Mouse (Mus musculus): ENCODE data around the gene Dgki. TPM values are rescaled to one million over a fixed set of nuclear protein-coding genes. Genes with fewer than 3 reads are reported as not detected.

Gene Dgki
- polyA plus RNA-seq, 1 experiment from 2014 or later = 0.88 TPM

DNA sequence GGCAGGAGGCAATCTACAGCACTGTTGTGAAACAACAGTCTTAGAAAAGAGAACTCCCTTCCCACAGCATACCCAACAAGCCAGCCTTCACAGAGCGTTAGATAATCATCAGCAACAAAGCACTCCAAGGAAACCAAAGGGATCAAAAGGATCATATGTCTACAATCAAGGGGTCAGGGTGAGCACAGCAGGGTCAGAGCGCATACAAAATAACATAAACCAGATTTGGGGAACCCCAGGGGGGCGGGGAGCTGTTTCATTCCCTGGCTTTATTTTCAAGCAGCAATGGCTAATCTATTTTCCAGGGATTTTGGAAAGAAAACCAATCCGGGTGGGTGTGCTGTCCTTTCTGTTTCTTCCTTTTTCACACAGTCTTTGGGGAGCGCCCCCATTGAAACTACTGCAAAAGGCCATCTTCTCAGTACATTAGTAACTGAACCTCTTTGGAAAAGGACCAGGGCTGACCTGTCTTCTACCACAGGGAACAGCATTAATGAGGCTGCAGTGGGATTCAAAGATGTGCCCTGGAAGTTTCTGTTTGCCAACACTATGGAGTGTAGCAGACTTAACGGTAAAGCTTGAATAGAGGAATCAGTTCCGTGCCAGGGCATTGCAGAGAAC, 419.2 kb downstream of the Dgki start:
- no peaks in the 10 kb centered on the region for H3K9me3 ChIP-seq (ENCODE audit: control insufficient read depth, low read length)
- H3K4me3 ChIP-seq (ENCODE audit: control insufficient read depth in 1 of 2, insufficient read depth in 1 of 2, low read depth in 1 of 2, low read length in 2 of 2) = no peak overlapping the region
- H3K36me3 ChIP-seq (ENCODE audit: control insufficient read depth, insufficient read depth, low read length) = no peaks in the 10 kb centered on the region
- H3K27ac ChIP-seq (replicated peaks in 1 of 2; ENCODE audit: control insufficient read depth in 1 of 2, insufficient read depth in 1 of 2, low read depth in 2 of 2, low read length in 2 of 2) = no peak overlapping the region
- no peak overlapping the region for H3K9ac ChIP-seq (ENCODE audit: low read length)
- no peaks in the 10 kb centered on the region for H3K27me3 ChIP-seq (ENCODE audit: control insufficient read depth, insufficient read depth, low read length)
- WGBS = 67% methylated on average over 7 of the region's 7 CpGs
- no peak overlapping the region for H3K4me2 ChIP-seq (ENCODE audit: low read length)
- peaks cover 3% of the 10 kb centered on the region in 2 experiments; a peak in 3 of 4 replicates for H3K4me1 ChIP-seq (ENCODE audit: control insufficient read depth in 2 of 2, insufficient read depth in 2 of 2, low read length in 2 of 2)
- no peak for ATAC-seq (ENCODE audit: insufficient number of reproducible peaks, insufficient read depth, low FRiP score, low read depth)

- Histone ChIP-seq H3K36me3 (ENCODE audit: control insufficient read depth, insufficient read depth, low read length) (no peaks in the 10 kb centered on the region), H3K27ac (replicated peaks in 1 of 2; ENCODE audit: control insufficient read depth in 1 of 2, insufficient read depth in 1 of 2, low read depth in 2 of 2, low read length in 2 of 2) (no peak overlapping the region), H3K9ac (ENCODE audit: low read length) (no peak overlapping the region), H3K4me1 (ENCODE audit: control insufficient read depth in 2 of 2, insufficient read depth in 2 of 2, low read length in 2 of 2) (peaks cover 3 to 4% of the 10 kb centered on the region in 2 experiments; a peak in 3 of 4 replicates), H3K27me3 (ENCODE audit: control insufficient read depth, insufficient read depth, low read length) (no peaks in the 10 kb centered on the region), H3K9me3 (ENCODE audit: control insufficient read depth, low read length) (no peaks in the 10 kb centered on the region), H3K4me3 (ENCODE audit: control insufficient read depth in 1 of 2, insufficient read depth in 1 of 2, low read depth in 1 of 2, low read length in 2 of 2) (no peak overlapping the region), H3K4me2 (ENCODE audit: low read length) (no peak overlapping the region)
- 70% methylated on average over 4 of the region's 4 CpGs for WGBS
- ATAC-seq (ENCODE audit: insufficient number of reproducible peaks, insufficient read depth, low FRiP score, low read depth) = no peak
Observed at GRCm38 (mm10) chr6:36877399-36877798, 422.6 kb downstream of the Dgki start.

GRCm38 (mm10) chr6:36876426-36876825, 423.6 kb downstream of the Dgki start:
- H3K4me3 ChIP-seq (ENCODE audit: control insufficient read depth in 1 of 2, insufficient read depth in 1 of 2, low read depth in 1 of 2, low read length in 2 of 2) = no peak overlapping the region

GRCm38 (mm10) chr6:36875926-36876325, 424.1 kb downstream of the Dgki start:
- peaks cover 3 to 4% of the 10 kb centered on the region in 2 experiments; a peak in 3 of 4 replicates for H3K4me1 ChIP-seq (ENCODE audit: control insufficient read depth in 2 of 2, insufficient read depth in 2 of 2, low read length in 2 of 2)
- H3K36me3 ChIP-seq (ENCODE audit: control insufficient read depth, insufficient read depth, low read length) = no peaks in the 10 kb centered on the region
- no peak overlapping the region for H3K4me2 ChIP-seq (ENCODE audit: low read length)
- H3K27me3 ChIP-seq (ENCODE audit: control insufficient read depth, insufficient read depth, low read length) = no peaks in the 10 kb centered on the region
- 38% methylated on average over 5 of the region's 5 CpGs for WGBS
- H3K9ac ChIP-seq (ENCODE audit: low read length) = no peak overlapping the region
- no peaks in the 10 kb centered on the region for H3K9me3 ChIP-seq (ENCODE audit: control insufficient read depth, low read length)
- ATAC-seq (ENCODE audit: insufficient number of reproducible peaks, insufficient read depth, low FRiP score, low read depth) = no peak
- H3K4me3 ChIP-seq (ENCODE audit: control insufficient read depth in 1 of 2, insufficient read depth in 1 of 2, low read depth in 1 of 2, low read length in 2 of 2) = no peak overlapping the region
- no peak overlapping the region for H3K27ac ChIP-seq (replicated peaks in 1 of 2; ENCODE audit: control insufficient read depth in 1 of 2, insufficient read depth in 1 of 2, low read depth in 2 of 2, low read length in 2 of 2)

More at GRCm38 (mm10) chr6:36876426-36876825, 423.6 kb downstream of the Dgki start:
- 65% methylated on average over 4 of the region's 4 CpGs for WGBS
- no peak overlapping the region for H3K27ac ChIP-seq (replicated peaks in 1 of 2; ENCODE audit: control insufficient read depth in 1 of 2, insufficient read depth in 1 of 2, low read depth in 2 of 2, low read length in 2 of 2)
- peaks cover 3 to 4% of the 10 kb centered on the region in 2 experiments; a peak in 3 of 4 replicates for H3K4me1 ChIP-seq (ENCODE audit: control insufficient read depth in 2 of 2, insufficient read depth in 2 of 2, low read length in 2 of 2)
- no peaks in the 10 kb centered on the region for H3K36me3 ChIP-seq (ENCODE audit: control insufficient read depth, insufficient read depth, low read length)
- ATAC-seq (ENCODE audit: insufficient number of reproducible peaks, insufficient read depth, low FRiP score, low read depth) = no peak
- no peak overlapping the region for H3K4me2 ChIP-seq (ENCODE audit: low read length)
- H3K9me3 ChIP-seq (ENCODE audit: control insufficient read depth, low read length) = no peaks in the 10 kb centered on the region
- no peak overlapping the region for H3K9ac ChIP-seq (ENCODE audit: low read length)
- no peaks in the 10 kb centered on the region for H3K27me3 ChIP-seq (ENCODE audit: control insufficient read depth, insufficient read depth, low read length)

GRCm38 (mm10) chr6:36872876-36873275, 427.1 kb downstream of the Dgki start:
- H3K27me3 ChIP-seq (ENCODE audit: control insufficient read depth, insufficient read depth, low read length) = no peaks in the 10 kb centered on the region
- no peaks in the 10 kb centered on the region for H3K36me3 ChIP-seq (ENCODE audit: control insufficient read depth, insufficient read depth, low read length)
- H3K9me3 ChIP-seq (ENCODE audit: control insufficient read depth, low read length) = no peaks in the 10 kb centered on the region
- no peak overlapping the region for H3K9ac ChIP-seq (ENCODE audit: low read length)
- peaks cover 6 to 8% of the 10 kb centered on the region in 2 experiments for H3K4me1 ChIP-seq (ENCODE audit: control insufficient read depth in 2 of 2, insufficient read depth in 2 of 2, low read length in 2 of 2)
- 73% methylated on average over 3 of the region's 3 CpGs for WGBS
- no peak overlapping the region for H3K27ac ChIP-seq (replicated peaks in 1 of 2; ENCODE audit: control insufficient read depth in 1 of 2, insufficient read depth in 1 of 2, low read depth in 2 of 2, low read length in 2 of 2)
- H3K4me3 ChIP-seq (ENCODE audit: control insufficient read depth in 1 of 2, insufficient read depth in 1 of 2, low read depth in 1 of 2, low read length in 2 of 2) = no peak overlapping the region
- H3K4me2 ChIP-seq (ENCODE audit: low read length) = no peak overlapping the region
- no peak for ATAC-seq (ENCODE audit: insufficient number of reproducible peaks, insufficient read depth, low FRiP score, low read depth)

- 47% methylated on average over 4 of the region's 4 CpGs for WGBS
- H3K9me3 ChIP-seq (ENCODE audit: control insufficient read depth, low read length) = no peaks in the 10 kb centered on the region
- H3K27ac ChIP-seq (replicated peaks in 1 of 2; ENCODE audit: control insufficient read depth in 1 of 2, insufficient read depth in 1 of 2, low read depth in 2 of 2, low read length in 2 of 2) = peak overlapping the region; percentile 48 to 61; a peak in 3 of 4 replicates
- no peaks in the 10 kb centered on the region for H3K36me3 ChIP-seq (ENCODE audit: control insufficient read depth, insufficient read depth, low read length)
- H3K9ac ChIP-seq (ENCODE audit: low read length) = 0 out of 2 replicates have a peak overlapping the region, but pooled peaks have one; percentile 5
- no peak for ATAC-seq (ENCODE audit: insufficient number of reproducible peaks, insufficient read depth, low FRiP score, low read depth)
- peaks cover 4 to 9% of the 10 kb centered on the region in 2 experiments for H3K4me1 ChIP-seq (ENCODE audit: control insufficient read depth in 2 of 2, insufficient read depth in 2 of 2, low read length in 2 of 2)
- H3K4me2 ChIP-seq (ENCODE audit: low read length) = no peak overlapping the region
- no peak overlapping the region for H3K4me3 ChIP-seq (ENCODE audit: control insufficient read depth in 1 of 2, insufficient read depth in 1 of 2, low read depth in 1 of 2, low read length in 2 of 2)
- H3K27me3 ChIP-seq (ENCODE audit: control insufficient read depth, insufficient read depth, low read length) = no peaks in the 10 kb centered on the region
Observed at GRCm38 (mm10) chr6:36868217-36868616, 431.8 kb downstream of the Dgki start.

- Histone ChIP-seq H3K4me2 (ENCODE audit: low read length) (no peak overlapping the region), H3K27me3 (ENCODE audit: control insufficient read depth, insufficient read depth, low read length) (no peaks in the 10 kb centered on the region), H3K9me3 (ENCODE audit: control insufficient read depth, low read length) (no peaks in the 10 kb centered on the region), H3K36me3 (ENCODE audit: control insufficient read depth, insufficient read depth, low read length) (no peaks in the 10 kb centered on the region), H3K4me1 (ENCODE audit: control insufficient read depth in 2 of 2, insufficient read depth in 2 of 2, low read length in 2 of 2) (peaks cover 0 to 4% of the 10 kb centered on the region in 2 experiments; a peak in 1 of 4 replicates), H3K27ac (replicated peaks in 1 of 2; ENCODE audit: control insufficient read depth in 1 of 2, insufficient read depth in 1 of 2, low read depth in 2 of 2, low read length in 2 of 2) (peak overlapping the region in 1 of 2 experiments; percentile 7; a peak in 1 of 4 replicates), H3K4me3 (ENCODE audit: control insufficient read depth in 1 of 2, insufficient read depth in 1 of 2, low read depth in 1 of 2, low read length in 2 of 2) (no peak overlapping the region), H3K9ac (ENCODE audit: low read length) (no peak overlapping the region)
- WGBS = 76% methylated on average over 3 of the region's 3 CpGs
- ATAC-seq (ENCODE audit: insufficient number of reproducible peaks, insufficient read depth, low FRiP score, low read depth) = no peak
Observed at GRCm38 (mm10) chr6:36858258-36859041, 441.5 kb downstream of the Dgki start.
